Mouse (Mus musculus) cerebellum, postnatal 10 days (tissue): ENCODE results near the gene Prlh.
A peak's percentile ranks its signal among the peaks of the same experiment; 100 is the strongest.

Source experiments
- DNase-seq, 2 experiments: peaks; one replicate each; pipeline ENCODE4 v3.0.0; 2021; ENCODE audit warnings: mixed read lengths in 2 of 2

Gene Prlh

DNA sequence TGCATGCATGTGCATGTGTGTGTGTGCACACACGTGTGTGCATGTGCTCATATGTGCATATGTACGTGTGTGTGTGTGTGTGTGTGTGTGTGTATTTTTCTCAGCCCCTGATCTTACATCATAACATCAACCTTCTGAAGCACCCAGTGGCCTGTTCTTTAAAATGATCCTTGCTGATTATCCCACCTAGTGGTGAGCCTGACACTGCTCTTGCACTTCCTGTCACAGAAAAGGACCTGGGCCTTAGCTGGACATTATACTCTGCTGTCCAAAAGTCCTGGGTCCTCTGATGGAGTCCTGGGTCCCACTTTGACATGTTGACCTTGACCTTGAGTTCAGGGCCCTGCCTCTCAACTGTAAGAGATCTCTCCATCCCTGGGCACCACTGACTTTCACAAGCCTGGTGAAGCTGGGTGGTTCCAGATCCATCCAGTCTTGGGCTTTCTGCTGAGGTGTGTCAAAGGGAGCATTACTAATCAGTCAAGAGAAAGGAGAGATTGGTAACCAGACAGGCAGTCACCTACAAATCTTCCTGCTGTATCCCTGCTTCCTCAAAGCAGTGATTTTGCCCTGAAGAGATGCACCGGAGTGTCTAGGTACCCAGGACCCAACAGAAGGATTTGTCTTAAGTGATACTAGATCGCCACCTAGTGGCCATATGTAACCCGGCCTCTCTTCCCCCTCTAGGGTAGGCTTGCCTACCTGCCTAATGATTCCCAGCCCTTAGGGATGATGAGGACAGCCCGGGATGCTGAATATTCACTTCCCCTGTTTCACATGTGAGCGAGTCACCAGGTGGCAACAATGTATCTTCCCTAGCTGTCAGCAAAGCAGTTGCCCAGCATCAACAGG, 3.6 kb downstream of the Prlh start:
- DNase-seq, result peak; percentile 84 to 90

DNA sequence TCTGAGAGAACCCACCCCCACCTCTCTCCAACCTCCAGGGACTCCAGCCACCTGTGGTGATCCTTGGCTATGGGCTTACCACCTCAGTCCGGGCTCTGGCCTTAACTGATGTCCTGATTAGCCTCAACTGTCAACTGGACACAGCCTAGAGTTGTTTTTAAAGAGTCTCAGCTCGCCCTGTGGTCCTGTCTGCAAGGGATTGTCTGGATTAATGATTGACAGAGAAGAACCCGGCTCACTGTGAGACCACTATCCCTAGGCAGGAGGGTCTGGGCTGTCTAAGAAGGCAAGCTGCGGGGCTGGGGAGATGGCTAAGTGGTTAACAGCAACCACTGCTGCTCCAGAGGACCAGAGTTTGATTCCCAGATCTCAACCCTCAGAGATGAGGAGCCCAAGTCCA, 9.6 kb downstream of the Prlh start:
- no peak for DNase-seq

DNA sequence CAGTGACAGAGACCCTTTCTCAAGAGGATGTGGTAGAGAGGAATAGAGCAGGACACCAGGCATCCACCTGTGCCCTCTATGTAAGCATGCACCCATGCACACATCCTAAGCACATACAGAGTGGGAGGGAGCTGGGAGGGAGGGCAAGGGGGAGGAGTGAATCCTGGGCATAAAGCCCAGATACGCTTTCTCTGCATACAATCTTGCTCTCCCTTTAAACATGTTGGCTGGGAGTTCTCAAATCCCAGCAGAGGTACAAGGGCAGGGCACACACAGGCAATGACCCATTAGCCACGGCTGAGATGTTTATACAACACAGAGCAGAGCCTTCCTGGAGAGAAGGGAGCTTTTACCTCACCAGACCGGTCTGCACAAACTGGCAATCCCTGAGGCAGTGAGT, 10.1 kb downstream of the Prlh start:
- no peak for DNase-seq

DNA sequence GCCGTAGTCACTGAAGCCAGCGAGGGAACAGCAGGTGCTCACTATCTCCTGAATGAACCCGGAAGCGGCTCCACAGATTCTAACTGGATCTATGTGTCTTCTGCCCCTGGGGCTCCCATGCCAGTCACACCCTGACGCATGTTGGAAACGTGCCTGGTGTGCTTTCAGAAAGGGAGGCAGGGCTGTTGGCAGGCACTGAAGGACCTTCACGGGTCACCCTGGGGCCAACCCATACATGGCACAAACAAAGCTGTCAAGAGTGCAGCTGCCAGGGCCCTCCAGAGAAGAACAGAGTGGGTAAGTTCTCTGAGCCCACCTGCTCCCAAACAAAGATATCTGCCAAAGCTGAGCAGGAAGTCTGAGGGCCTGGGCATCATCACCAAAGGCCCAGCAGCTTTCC, 14.7 kb downstream of the Prlh start:
- peak; percentile 62 to 71 for DNase-seq

- no peak for DNase-seq
Measured at GRCm38 (mm10) chr1:90968649-90969048, 15.7 kb downstream of the Prlh start.

DNA sequence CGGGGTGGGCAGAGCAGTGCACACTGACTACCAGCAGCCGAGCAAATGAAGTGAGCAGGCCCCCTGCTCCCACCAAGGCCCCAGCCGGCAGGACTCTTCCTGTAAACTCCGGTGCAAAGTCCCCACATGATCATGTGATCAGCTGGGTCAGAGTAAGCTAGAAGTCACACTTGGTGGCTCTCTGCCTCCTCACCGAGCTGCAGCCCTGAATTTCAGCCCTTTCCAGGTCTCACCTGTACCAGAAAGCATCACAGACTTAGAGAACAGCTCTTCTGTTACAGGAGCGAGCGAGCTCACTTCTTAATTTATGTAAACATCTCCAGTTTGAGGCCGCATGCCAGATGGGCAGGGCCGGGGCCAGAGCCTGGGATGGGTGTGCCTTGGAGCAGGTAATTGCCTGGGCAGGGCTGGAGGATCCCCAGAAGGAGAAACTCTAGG, 16.5 kb downstream of the Prlh start, which contains the start of gene Rab17:
TSS of gene Rab17 (minus strand) at position 315 of the 438 bp plus-strand sequence.
- no peak for DNase-seq

DNA sequence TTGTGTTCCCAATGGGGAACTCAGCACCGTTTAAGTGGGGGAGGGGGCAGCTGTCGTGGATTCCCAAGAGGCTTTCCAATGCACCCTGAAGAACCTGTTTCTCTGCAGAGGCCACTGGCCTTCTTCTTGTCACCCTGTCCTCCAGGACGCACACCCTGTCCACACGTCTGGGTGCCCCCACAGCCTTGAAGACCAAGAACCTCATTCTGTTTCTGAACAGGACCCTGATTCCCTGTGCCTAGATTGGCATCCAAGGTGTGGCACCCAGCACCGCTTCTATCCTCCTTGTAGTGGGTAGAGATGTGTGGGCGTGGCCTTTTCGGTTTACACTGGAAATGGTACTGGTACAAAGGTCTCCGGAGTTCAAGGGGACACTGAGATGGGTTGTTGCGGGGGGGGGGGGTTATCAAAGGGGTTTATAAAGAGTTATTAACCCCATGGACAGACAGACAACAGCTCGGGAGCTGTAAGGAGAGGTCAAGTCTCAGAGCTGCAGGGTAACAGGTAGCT, 17.0 kb downstream of the Prlh start:
- DNase-seq, result no peak

DNA sequence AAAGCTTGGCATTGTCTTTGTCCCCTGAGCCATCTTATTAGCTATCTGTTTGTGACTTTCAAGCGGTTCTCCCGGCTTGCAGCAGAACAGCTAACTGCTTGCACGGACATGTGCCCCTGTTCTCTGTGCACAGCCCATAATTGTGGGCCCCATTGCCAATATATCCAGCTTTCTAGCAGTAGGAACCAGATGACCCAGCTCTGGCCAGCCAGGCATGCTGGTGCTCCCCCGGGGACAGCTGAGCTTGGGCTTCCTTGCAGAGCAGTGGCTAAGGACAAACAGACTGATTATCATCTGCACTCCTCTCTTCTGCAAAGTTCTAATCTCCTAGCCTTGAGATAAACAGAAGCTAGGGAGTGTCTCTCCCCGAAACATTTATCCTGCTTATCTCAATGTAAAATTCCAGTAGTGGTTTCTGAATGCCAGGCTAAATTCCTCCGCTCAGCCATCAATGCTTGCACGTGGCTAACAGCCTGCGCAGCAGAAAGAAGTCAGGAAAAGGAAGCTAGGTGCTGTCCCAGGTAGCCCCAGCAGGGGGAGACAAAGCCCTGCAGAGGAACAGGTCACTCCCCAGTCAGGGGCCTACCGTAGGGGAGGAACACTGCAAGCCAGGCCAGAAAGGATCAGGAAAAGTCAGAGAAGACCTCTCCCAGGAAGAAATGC, 20.1 kb downstream of the Prlh start:
- peak; percentile 98 to 99 for DNase-seq

GRCm38 (mm10) chr1:90973574-90973911, 20.6 kb downstream of the Prlh start:
- no peak for DNase-seq

- DNase-seq, result peak in 1 of 2 experiments; percentile 43
Measured at GRCm38 (mm10) chr1:90974906-90975649, 22.2 kb downstream of the Prlh start.

DNA sequence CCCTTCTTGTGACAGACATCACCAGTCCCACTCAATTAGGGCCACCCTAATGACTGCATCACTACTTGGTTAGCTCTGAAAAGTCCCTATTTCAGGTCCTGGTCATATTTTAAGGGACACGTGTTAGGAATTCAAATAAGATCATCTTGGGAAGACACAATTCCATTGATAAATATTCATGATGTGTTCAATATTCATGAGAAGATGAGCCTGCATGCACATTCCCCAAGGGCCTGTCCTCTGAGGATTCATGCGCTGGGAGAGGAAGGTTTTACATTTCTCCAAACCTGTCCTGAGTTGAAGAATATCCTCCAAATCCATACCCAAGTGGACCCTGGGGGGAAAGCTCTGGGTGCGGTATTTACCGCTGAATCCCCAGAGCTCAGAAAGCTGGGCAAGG, 23.1 kb downstream of the Prlh start:
- no peak for DNase-seq

- peak in 1 of 2 experiments; percentile 12 for DNase-seq
Measured at GRCm38 (mm10) chr1:90980638-90981330, 27.9 kb downstream of the Prlh start.

- no peak for DNase-seq
Measured at GRCm38 (mm10) chr1:90981346-90981745, 28.4 kb downstream of the Prlh start.

GRCm38 (mm10) chr1:90995916-90996315, 43.0 kb downstream of the Prlh start:
- no peak for DNase-seq

DNA sequence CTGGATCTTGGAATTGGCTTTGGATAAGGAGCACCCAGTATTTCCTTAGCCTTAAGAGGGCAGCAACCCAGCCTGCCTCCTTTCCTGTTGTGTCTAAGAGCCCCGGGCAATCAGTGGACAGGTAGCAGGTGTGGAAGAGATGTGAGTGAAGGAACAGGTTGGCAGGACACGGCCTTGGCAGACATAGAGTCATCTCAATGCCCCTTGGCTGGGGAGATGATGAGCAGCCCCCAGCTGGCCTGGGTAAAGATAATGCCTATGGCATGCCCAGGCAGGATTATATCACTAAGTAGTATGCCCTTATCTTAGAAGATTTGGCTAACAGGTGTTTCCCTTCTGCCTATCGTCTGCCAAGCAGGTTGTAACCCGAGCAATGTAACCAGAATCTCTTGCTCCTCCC, 44.2 kb downstream of the Prlh start:
- DNase-seq, result no peak

DNA sequence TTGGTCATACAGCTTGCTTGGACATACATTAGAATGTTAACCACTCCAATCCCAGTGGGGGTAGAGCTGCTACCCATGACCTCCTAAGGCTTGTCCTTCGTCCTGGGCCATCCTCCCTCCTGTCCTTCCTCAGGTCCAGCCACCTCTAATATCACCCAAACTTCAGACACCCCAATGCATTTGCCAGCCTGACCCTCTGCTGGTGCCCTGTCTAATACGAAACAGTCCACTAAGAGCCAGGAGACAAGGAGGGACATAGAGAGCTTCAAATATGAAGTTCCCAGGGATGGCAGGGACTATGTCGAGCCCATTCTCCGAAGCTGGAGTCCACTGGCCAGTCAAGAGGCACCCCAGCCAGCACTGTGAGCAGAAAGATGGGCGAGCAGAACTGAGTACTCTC, 44.7 kb downstream of the Prlh start:
- DNase-seq, result no peak

DNA sequence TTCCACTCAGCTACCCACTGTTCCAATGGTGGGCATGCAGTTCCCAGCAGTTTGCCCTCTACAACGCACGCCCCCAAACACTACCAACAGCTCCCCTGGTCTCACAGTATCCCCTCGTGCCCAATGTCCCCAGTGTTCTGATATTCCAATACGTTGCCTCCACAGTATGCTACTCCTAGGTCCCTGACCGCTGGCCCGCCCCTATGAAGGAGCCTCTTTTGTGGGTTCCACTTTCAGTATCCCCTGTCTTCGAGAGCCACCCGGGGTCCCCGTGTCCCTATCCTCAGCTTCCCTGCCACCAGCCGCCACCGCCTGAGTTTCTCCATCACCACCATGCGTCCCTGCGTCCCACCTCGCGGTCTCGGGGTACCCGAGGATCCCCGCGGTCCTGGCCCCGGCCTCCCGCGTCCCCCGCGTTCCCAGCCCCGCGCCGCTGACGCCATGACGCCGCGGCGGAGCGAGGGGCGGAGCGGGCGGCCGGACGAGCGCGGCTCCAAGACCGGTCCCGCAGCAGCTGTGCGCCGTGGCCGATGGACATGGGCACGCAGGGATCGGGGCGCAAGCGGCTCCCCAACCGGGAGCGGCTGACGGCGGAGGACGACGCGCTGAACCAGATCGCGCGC, 45.5 kb downstream of the Prlh start, which contains the start of gene Lrrfip1:
TSS of gene Lrrfip1 (plus strand) at position 470 of the 623 bp plus-strand sequence.
- peak; percentile 74 to 77 for DNase-seq

- peak; percentile 46 to 54 for DNase-seq
Measured at GRCm38 (mm10) chr1:90998891-90999611, 46.1 kb downstream of the Prlh start.

DNA sequence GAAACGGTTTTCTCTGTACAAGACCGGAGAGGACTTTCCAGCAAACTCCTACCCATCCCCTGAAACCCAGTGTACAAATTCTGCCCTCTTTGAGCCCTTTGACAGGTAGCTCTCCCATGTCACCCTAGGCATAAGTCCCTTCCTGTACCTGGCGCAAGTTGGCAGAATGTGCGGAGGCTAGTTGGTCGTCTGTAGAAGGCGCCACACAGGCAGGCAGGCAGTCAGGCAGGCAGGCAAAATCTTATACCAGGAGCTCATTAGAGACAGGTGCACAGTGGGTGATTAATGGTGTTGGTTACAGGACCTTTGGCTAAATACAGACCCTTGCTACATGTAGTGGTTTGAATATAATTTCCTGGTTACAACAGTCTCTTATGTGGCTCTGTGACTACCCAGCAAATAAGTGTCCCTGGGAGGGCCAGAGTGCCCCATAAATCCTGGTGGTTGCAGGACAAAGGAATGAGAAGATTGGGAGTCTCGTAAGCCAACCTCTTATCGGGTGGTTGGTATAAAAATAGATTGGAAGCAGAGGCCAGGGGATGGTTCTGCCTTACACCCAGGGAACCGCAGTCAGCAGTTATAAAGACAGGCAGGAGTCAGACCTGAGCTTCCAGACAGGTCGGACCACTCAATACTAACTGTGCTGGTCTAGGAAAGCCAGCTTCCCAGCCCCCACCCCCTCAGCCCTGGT, 47.1 kb downstream of the Prlh start:
- no peak for DNase-seq

DNA sequence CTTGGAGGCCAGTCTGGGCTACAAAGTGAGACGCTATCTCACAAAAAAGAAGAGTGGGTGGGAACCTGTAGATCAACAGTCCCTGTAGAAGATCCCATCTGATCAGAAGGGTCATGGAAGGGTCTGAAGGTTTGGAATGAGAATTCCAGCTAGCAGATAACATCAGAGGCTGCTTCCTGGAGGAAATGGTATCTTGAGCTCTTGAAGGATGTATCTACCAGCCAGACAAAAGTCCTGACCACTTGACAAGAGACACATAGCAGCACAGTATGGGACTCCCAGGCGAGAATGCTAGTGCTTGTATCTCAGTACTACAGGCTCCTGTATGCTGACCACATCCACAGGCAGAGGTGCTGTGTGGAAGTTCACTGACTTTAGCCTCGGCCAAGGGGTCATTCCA, 48.2 kb downstream of the Prlh start:
- DNase-seq, result no peak
